Mouse (Mus musculus) ES-E14 (cell line): Measurements from ENCODE around the gene Pmvk.

Experiments
- CHD2 ChIP-seq: IDR thresholded peaks from 2 replicates; pipeline ENCODE4 v1.6.1; 2014; ENCODE audit warnings: mild to moderate bottlenecking, low read depth, low read length, inconsistent platforms
- HCFC1 ChIP-seq: IDR thresholded peaks from 2 replicates; pipeline ENCODE4 v1.6.1; 2012; ENCODE audit warnings: low read length, inconsistent platforms, borderline replicate concordance; ENCODE audit not compliant: insufficient read depth
- MAFK ChIP-seq: IDR thresholded peaks from 2 replicates; pipeline ENCODE4 v1.6.1; 2014; ENCODE audit warnings: mild to moderate bottlenecking, low read depth, low read length, inconsistent platforms; ENCODE audit not compliant: insufficient read depth
- ZC3H11A ChIP-seq: IDR thresholded peaks from 2 replicates; pipeline ENCODE4 v1.6.1; 2012; ENCODE audit warnings: low read depth, mild to moderate bottlenecking, inconsistent platforms, low read length, borderline replicate concordance
- ZNF384 ChIP-seq: IDR thresholded peaks from 2 replicates; pipeline ENCODE4 v1.6.1; 2012; ENCODE audit warnings: low read depth, low read length, inconsistent platforms

GRCm38 (mm10) chr3:89515444-89515843 lies 61.1 kb downstream of the Pmvk start:
- TF ChIP-seq HCFC1 (no peak), ZC3H11A (no peak), CHD2 (no peak), MAFK (no peak), ZNF384 (no peak)
